Mouse (Mus musculus) lung, postnatal 14 days (tissue): Measurements from ENCODE around the gene Slmap.
"Not testable (repeated sequence)": the region's sequence is repeated elsewhere in the genome, so short reads cannot be mapped to it uniquely, and the experiment has no call there.

Experiments used
- DNase-seq: peaks from one replicate; pipeline ENCODE4 v3.0.0; 2021

Gene Slmap

DNA sequence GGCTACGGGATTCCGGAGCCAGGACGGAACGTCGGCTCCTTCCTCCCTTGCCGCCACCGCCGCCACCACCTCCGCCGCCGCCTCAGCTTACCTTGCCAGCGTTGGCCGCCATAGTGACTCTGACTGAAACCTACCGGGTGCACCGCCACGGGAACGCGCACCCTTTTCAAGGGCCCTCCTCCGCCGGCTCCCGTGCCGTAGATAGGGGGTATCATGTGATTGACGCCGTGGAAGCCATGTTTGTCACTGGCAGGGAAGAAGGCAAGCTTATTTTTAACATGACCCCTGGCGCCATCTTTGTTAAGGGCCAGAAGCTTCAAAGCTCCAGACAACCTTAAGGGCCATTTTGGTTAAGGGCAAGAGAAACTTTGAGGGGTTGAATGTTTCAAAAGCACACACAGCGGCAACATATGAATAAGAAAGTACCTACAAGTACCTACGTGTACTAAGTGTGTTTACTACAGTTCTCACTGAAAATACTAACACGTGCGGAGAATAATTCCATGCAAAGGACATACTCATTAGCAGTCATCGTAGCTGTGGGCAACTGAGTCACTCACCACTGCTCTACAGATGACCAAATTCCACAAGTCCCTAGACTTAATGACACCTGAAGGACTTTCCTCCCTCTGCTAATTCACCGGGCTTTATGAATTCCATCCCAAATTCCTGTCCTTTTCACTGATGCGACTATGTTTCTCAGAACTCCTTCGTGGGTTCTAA, at the start of gene Slmap:
Slmap (minus strand) TSS at position 175 of the 723 bp plus-strand sequence.
- peak; percentile 100 for DNase-seq

DNA sequence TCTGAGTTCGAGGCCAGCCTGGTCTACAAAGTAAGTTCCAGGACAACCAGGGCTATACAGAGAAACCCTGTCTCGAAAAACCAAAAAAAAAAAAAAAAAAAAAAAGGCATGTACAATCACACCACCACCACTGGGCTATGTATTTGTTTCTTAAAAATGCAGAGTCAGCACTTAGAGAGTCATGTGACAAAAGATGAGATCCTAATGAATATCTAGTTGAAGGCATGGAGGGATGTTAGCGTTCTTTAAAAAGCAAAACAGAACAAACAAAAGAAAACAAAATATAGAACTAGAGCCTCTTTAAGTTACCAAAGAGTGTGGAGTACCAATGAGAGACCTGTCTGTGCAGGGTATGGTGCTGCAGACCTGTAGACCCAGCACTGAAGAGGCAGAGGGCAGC, 48.9 kb upstream of the Slmap start:
- no peak for DNase-seq

DNA sequence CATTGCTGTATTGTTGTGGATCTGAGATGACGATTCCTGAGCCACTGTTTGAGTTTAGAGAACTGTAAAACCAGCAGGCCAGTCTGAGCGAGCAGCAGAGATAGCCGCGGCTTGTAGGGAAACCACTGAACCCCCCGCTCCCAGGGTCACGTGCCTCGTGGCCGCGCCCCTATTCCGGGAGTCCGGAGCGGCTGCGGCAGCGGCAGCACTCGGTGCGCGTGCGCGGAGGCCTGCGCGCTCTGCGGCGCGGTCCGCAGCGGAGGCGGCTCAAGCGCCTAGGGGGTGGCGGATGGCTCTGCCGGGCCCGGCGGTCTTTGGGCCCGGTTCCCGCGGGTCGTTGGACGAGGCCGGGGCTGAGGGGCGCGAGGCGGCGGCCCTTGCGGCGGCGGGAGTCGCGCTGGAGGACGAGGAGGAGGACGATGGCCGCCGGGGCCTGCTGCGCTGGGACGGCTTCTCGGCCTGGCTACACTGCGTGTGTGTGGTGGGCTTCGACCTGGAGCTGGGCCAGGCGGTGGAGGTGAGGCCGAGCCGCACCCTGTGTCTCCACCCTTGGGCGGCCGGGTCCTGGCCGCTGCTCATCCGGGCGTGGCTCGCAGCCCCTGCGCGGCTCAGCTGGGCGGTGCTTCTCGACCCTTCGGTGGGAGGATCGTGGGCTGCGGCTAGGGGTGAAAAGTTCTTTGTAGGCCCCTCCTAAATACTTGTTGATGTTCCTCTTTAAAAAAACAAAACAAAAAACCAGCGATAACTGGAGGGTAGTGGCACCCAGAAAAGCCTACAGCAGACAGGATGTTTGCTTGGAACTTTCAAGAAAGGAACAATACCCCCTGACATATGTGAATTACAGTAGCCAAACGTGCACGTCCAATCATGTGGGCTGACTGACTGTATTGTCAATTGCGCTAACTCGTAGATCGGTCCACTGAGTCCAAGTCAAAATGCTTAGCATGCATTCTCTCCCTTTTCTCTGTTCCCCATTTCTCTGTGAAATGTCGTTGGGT, 44.9 kb upstream of the Slmap start:
- peak; percentile 89 for DNase-seq

DNA sequence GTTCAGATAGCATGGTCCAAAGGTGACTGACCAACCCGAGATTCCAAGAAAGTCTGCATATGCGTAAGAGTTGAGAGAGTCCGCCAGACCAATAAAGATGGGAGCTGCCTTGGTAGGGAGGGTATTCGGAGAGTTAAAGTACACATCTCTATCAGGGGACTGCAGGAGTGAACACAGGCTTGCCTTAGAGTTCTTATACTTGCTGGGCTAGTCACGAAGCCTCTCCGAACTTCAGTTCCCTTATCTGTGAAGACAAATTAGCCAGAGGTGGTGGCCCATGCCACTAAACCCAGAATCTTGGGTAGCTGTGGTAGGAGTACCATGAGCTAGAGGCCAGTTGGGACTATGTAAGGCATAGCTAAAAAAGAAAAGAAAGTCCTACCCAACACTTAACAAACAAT, 44.1 kb upstream of the Slmap start:
- no peak for DNase-seq

DNA sequence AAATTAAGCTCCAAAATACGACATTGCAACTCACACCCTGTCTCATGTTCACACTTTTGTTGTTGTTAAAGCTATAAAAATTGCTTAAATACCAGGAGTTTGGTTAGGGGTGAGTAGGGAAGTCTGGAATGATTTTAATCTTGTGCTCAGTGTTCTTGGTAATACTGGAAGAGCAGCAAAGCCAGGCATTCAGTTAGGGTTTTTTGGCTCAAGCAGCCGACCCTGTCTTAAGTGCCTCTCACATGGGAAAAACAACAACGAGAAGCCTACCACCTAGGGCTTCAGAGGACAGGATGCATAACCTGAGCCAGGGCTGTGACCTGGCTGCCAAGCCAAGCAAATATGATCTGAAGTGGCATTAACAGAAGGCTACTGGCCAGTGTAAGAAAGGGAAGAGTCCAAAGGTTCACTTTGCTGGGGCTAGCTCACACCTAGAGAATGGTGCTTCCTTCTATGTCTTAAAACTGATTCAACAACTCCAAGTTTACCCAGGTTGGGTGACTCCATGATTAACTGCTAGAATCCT, 41.6 kb upstream of the Slmap start:
- no peak for DNase-seq

- DNase-seq, result not testable (repeated sequence)
Measured at GRCm38 (mm10) chr14:26573556-26573955, 38.8 kb upstream of the Slmap start, which contains the start of gene Dennd6a. Dennd6a (plus strand) TSS chr14:26573856.

GRCm38 (mm10) chr14:26571951-26572675, 37.4 kb upstream of the Slmap start:
- DNase-seq, result no peak

GRCm38 (mm10) chr14:26569880-26570279, 35.1 kb upstream of the Slmap start:
- DNase-seq, result no peak

DNA sequence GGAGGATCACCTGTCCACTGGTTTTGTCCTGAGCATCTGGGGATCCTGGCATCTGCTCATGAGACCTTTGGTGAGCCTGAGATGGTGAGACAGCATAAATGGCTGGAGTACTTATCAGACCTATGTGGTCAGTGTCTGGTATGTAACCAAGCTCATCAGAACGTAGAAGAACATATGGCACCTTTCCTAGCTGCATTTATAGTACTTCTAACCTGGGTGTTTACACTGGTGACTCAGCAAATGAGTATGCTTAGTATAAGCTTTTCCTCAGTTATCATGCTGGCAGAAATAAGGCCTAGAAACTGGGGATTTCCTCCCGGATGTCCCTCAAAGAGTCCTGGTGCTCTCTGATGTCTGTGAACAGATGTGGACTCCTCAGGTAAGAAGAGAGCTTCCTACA, 27.5 kb upstream of the Slmap start:
- no peak for DNase-seq

- DNase-seq, result no peak
Measured at GRCm38 (mm10) chr14:26558536-26558935, 23.8 kb upstream of the Slmap start.

DNA sequence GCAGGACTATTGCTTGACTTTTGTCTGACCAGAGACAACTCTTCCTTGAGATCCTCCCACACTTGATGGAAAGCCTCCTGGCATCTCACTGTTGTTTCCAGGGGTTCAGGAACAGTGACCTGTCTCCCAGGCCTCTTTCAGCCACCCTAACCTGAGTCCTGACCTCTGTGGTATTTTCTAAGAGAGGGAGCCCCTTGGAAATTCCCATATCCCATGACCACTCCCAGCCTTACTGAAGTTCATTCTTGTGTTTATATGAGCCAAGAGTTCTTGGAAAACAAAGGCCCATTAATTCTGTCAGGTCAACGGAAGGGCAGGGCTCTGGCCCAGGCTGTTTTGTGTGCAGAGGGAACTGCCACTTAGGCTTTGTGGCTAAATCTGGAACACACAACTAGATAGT, 22.9 kb upstream of the Slmap start:
- no peak for DNase-seq

DNA sequence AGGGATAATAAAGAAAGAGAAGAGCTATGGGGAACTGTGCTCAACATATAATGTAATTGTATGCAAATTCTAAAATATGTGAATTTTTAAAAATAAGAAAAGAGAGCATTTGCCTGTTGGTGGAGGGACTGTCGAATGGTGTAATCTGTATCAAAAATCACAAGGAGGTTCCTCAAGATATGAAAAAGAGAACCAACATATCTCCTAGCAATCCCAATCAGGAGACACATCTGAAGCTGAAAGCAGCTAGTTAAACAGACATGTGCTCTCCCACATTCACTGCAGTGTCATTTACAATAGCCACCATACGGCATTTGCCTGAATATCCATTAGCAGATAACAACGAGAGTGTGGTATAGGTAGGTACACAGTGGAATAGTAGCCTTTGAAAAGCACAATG, 18.1 kb upstream of the Slmap start:
- DNase-seq, result no peak

DNA sequence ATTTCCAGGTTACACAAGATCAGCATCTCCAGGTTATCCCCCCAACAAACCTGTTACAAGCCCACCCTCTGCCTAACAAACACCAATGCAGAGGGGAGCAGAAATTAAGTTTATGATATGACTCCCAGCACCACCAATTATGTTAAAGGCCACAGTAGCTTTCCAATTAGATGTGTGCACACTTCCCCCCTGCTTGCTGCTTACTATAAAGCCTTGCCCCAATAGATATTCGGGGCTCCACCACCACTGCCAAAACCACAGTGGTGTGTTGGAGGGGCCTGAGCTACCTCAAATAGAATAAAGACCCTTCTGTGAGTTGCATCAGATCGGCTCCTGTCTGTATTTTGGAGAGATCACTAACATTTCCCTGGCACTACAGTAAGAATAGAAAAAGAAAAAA, 17.7 kb upstream of the Slmap start:
- DNase-seq, result no peak

- no peak for DNase-seq
Measured at GRCm38 (mm10) chr14:26550712-26551111, 16.0 kb upstream of the Slmap start.

DNA sequence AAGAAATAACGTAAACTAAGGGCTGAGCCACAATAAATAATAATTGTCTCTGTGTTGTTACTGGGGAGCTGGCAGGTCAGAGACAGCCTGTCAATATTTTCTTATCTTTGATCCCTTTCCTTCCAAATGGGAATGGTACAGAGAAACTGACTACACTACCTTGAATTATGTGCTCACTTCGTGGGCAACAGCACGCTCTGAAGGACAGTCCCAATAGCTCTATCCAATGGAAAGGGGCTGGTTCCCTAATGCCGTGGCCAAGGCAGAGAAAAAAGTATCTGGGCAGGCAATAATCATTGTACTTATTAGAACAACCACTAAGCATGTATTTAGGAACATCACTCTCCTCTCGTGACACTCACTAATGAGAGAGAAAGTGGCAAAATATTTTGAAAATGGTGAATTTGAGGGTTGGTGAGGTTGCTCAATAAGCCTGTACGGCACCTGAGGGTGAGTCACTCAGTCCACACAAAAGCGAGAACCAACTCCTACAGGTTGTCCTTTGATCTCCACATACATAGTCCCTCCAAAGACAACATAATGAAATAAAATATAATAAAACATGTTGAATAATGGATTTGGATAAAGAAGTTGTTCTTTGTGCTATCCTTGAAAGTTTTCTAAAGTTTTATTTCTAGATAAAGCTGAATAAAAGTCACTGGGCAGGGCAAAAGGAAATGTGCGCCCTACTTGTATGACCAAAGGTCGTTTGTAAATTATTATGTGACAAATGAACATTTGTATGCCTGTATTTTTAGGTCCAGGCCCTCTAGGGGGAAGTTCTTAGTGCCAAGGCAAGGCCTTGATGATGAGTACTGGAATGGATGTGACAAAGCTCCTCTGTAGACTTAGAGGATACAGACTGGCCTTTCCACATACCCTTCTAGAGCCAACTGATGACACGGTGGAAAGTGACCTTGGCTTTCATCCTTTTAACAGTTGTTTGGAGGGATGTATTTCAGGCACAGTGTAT, 13.1 kb upstream of the Slmap start:
- no peak for DNase-seq

GRCm38 (mm10) chr14:26542136-26542535, 7.4 kb upstream of the Slmap start:
- no peak for DNase-seq

GRCm38 (mm10) chr14:26540577-26540976, 5.8 kb upstream of the Slmap start:
- DNase-seq, result no peak

DNA sequence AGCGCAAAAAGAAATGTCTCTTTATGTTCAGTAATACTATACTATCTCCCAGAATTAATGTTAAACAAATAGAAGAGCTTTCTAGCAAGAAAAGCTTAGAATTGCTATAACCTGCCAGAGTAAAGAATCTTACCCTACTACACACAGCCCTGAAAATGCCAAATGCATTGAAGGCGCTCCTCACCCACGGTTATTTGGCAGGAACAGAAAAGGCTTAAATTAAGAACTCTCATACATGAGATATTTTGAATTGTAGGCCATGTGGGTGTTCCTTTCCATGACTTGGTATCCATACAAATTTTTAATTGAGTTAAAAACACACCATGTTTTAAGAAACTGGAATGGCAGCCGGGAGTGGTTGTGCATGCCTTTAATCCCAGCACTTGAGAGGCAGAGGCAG, 4.5 kb upstream of the Slmap start:
- no peak for DNase-seq

DNA sequence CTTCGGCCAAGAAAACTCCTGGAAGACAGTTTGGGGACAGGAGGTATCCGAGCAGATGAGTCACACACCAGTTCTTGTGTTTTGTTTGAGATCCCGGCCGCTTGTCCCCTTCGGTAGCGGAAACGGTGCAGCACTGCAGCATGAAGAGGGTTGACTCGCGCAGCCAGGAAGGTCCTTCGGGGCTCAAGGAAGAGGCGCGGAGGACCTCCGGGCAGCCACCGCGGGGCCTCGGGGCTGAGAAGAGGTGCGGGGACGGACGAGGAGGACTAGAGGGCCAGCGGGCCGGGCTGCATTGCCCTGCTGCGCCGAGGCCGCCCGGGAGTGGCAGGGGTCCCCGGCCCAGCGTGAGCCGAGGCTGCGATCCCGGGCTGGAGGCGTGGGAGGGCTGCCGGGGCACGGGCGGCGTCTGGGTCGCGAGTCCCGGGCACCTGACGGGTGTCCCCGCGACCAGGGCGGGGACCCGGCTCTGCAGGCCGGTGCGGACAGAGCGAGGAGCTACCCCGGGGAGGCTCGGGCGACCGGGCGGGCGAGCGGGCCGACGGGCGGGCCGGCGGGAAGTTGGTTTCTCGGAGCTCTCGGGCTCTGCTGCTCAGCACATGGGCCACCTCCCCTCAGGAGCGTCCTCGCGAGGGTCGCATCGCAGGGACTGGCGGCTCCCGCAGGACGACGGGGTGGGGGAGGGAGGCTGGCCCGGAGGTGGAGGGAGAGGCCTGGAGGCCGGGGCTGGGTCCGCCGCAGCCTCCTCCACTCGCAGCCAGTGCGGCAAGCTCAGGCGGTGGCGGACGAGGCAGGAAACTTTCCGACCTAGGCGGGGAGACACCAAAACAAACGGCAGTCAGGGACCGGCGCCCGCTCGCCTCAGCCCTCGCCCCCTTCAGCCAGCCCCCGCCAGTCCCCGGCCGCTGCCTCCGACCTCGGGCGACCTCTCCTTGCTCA, 642 bp downstream of the Slmap start:
- peak; percentile 57 for DNase-seq

DNA sequence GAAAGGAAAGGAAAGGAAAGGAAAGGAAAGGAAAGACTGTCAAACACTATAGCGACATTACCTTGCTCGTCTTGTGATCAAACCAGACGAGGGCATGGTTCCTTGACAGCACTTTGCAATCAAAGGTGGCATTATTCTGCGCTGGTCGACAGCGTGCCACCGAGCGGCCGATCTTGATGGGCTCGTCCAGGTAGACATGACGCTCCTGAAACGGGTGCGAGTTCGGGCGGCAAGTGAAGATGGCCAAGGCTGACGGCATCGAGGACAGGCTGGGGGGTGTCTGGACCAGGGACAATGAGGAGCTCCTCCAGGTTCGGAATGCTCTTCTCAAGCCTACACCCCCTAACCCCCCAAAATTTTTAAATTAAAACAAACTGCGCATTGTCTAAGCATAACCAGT, 1.5 kb downstream of the Slmap start:
- no peak for DNase-seq

GRCm38 (mm10) chr14:26532752-26533151, 2.0 kb downstream of the Slmap start:
- no peak for DNase-seq
